In the genomic region with DNA sequence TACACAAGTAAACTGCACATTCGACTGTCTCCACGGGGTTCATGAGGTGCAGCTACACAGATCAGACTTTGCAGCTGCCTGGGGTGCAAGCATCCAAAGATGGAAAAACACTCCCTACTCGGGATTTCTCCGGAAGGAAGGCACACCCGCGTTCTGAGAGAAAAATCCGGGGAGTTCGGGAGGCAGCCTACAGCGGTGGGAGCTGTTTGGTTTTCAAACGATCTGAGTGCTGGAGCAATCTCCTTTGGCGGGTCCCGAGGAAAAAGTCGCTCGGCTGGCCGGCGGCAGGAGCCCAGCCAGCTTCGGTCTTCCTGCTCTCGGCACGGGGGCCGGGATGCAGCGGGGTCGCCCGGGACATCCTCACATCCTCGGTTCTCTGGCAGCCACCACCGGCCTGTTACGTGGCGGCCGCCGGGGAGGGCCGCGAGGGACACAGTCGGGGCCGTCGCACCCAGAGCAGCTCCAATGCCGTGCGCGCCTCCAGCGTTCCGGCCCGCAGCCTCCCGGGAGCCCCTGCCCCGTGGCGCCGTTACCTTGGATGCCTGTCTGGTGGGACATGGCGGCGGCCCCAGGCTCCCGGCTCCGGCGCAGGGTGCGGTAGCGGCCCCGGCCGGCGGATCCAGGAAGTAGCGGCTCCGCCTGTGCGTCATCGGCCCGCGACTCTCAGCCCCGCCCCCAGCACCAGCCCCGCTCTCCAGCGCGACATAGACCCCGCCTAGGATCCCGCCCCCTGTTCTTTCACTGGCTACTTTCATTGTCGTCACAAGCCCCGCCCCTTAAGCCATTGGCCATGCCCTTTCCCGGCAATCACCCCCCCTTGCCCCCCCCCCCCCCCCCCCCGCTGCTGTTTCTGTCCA, we compare ENCODE assay signal across 8 mouse cellular contexts. TPM values are rescaled to one million over a fixed set of nuclear protein-coding genes. Genes with fewer than 3 reads are reported as not detected.
DNase-seq lines count a peak whose midpoint lies in the region; ATAC-seq and TF ChIP-seq lines count a peak whose summit lies in the region.

Gene Twf1 (minus strand): TSS at position 671 of the 857 bp plus-strand sequence.

- peaks cover 31% of the 10 kb centered on the region for H3K79me2 ChIP-seq in CH12.LX (replicated peaks; ENCODE audit: control insufficient read depth, extremely low read depth, insufficient read depth, poor library complexity, severe bottlenecking)

- peak; percentile 100 for ATAC-seq in forebrain, embryonic 11.5 days (replicated peaks; ENCODE audit: low FRiP score)
- peak; percentile 99 for ATAC-seq in heart, embryonic 16.5 days (replicated peaks; ENCODE audit: extremely low read depth, insufficient read depth, low FRiP score)
- ATAC-seq in liver, embryonic 15.5 days (ENCODE audit: insufficient read depth) = peak; percentile 100
- ATAC-seq in neural tube, embryonic 12.5 days (ENCODE audit: low FRiP score, low read depth) = peak; percentile 99

- no peak for TF ChIP-seq CTCF in CH12.LX (conservative IDR thresholded peaks at IDR 0.05 in 1 of 2, IDR thresholded peaks at IDR 0.05 in 1 of 2; ENCODE audit: low read depth in 2 of 2, low read length in 2 of 2)

- peaks cover 0 to 15% of the 10 kb centered on the region in 2 experiments; a peak in 2 of 4 replicates for H3K4me1 ChIP-seq in CH12.LX (ENCODE audit: control insufficient read depth in 1 of 2, insufficient read depth in 2 of 2)
- H3K4me1 ChIP-seq in forebrain, embryonic 11.5 days (replicated peaks; ENCODE audit: control insufficient read depth, insufficient read depth, low read length) = no peaks in the 10 kb centered on the region
- peaks cover 7% of the 10 kb centered on the region for H3K4me1 ChIP-seq in heart, embryonic 16.5 days (ENCODE audit: control insufficient read depth, insufficient read depth, low read length)
- peaks cover 13% of the 10 kb centered on the region for H3K4me1 ChIP-seq in liver, embryonic 15.5 days (replicated peaks)
- H3K4me1 ChIP-seq in neural tube, embryonic 12.5 days = peaks cover 5% of the 10 kb centered on the region; the same call in 1 of the 2 replicates

- no peaks in the 10 kb centered on the region for H3K9me3 ChIP-seq in CH12.LX (replicated peaks; ENCODE audit: low read length)
- no peaks in the 10 kb centered on the region for H3K9me3 ChIP-seq in forebrain, embryonic 11.5 days (ENCODE audit: control insufficient read depth, low read length)
- no peaks in the 10 kb centered on the region for H3K9me3 ChIP-seq in heart, embryonic 16.5 days (replicated peaks; ENCODE audit: control insufficient read depth, low read length)
- no peaks in the 10 kb centered on the region for H3K9me3 ChIP-seq in liver, embryonic 15.5 days (replicated peaks)
- no peaks in the 10 kb centered on the region for H3K9me3 ChIP-seq in neural tube, embryonic 12.5 days

- TF ChIP-seq RAD21 in CH12.LX (IDR thresholded peaks at IDR 0.05; ENCODE audit: low read depth, low read length) = no peak

- peak within 1 kb of the TSS; percentile 50 for H3K4me2 ChIP-seq in CH12.LX (ENCODE audit: insufficient read depth, low read depth, poor library complexity, severe bottlenecking)
- peak within 1 kb of the TSS; percentile 63 for H3K4me2 ChIP-seq in forebrain, embryonic 11.5 days (ENCODE audit: low read depth, low read length, severe bottlenecking)
- H3K4me2 ChIP-seq in heart, embryonic 16.5 days (ENCODE audit: low read depth, low read length) = peak within 1 kb of the TSS; percentile 90
- H3K4me2 ChIP-seq in liver, embryonic 15.5 days = peak within 1 kb of the TSS; percentile 66
- H3K4me2 ChIP-seq in neural tube, embryonic 12.5 days (replicated peaks) = peak within 1 kb of the TSS; percentile 83

- dilution Hi-C loops in CH12.LX (cut with MboI; ENCODE audit: extremely low pct_ligation_motif_present, extremely low pct_unique_long_range_greater_than_20kb, low sequenced_read_pairs) = no loop called here

- peak; percentile 98 for DNase-seq in CH12.LX (ENCODE audit: extremely low read depth)
- DNase-seq in c-Kit-positive CD71-positive TER-119-negative erythroid progenitor cells, embryonic 14.5 days (ENCODE audit: low read depth) = peak; percentile 92
- DNase-seq in forebrain, embryonic 11.5 days (ENCODE audit: low spot score) = peak; percentile 99
- peak; percentile 99 to 100 for DNase-seq in kidney, postnatal 36 days
- DNase-seq in telencephalon, adult 2 months (ENCODE audit: low read depth, low spot score) = peak; percentile 96

- TF ChIP-seq EP300 in CH12.LX (IDR thresholded peaks at IDR 0.05; ENCODE audit: low read length) = no peak

- peak; percentile 83 for TF ChIP-seq POLR2A in CH12.LX (IDR thresholded peaks at IDR 0.05; ENCODE audit: low read depth, low read length)

- H3K27me3 ChIP-seq in CH12.LX (replicated peaks) = no peaks in the 10 kb centered on the region
- no peaks in the 10 kb centered on the region for H3K27me3 ChIP-seq in forebrain, embryonic 11.5 days (ENCODE audit: control insufficient read depth, insufficient read depth, low read length)
- no peaks in the 10 kb centered on the region for H3K27me3 ChIP-seq in heart, embryonic 16.5 days (ENCODE audit: control insufficient read depth, insufficient read depth, low read length)
- no peaks in the 10 kb centered on the region for H3K27me3 ChIP-seq in liver, embryonic 15.5 days
- no peaks in the 10 kb centered on the region for H3K27me3 ChIP-seq in neural tube, embryonic 12.5 days (replicated peaks)

- in situ Hi-C loops in CH12.LX (cut with MboI; ENCODE audit: low pct_ligation_motif_present, low pct_unique_long_range_greater_than_20kb, low sequenced_read_pairs) = loop anchor here (10.0 kb wide), 1 partner anchor 45 kb away; the partner anchor contains the start of genes Irak4 and Pus7l

- H3K27ac ChIP-seq in CH12.LX (ENCODE audit: insufficient read depth, low read depth) = peak within 1 kb of the TSS; percentile 32; the same call in 1 of the 2 replicates
- peak within 1 kb of the TSS; percentile 31; the same call in 1 of the 2 replicates for H3K27ac ChIP-seq in forebrain, embryonic 11.5 days (ENCODE audit: low read depth, low read length)
- H3K27ac ChIP-seq in heart, embryonic 16.5 days (ENCODE audit: low read length) = peak within 1 kb of the TSS; percentile 73
- peak within 1 kb of the TSS; percentile 80 for H3K27ac ChIP-seq in liver, embryonic 15.5 days (replicated peaks)
- no peak within 1 kb of the TSS; the same call in 1 of the 2 replicates for H3K27ac ChIP-seq in neural tube, embryonic 12.5 days

- H3K4me3 ChIP-seq in CH12.LX (replicated peaks in 1 of 3; ENCODE audit: low read depth in 2 of 3, low read length in 2 of 3, poor library complexity in 1 of 3) = peak within 1 kb of the TSS; percentile 89 to 95 (median 94)
- peak within 1 kb of the TSS; percentile 91 for H3K4me3 ChIP-seq in forebrain, embryonic 11.5 days (ENCODE audit: low read depth, low read length)
- peak within 1 kb of the TSS; percentile 93 for H3K4me3 ChIP-seq in heart, embryonic 16.5 days (ENCODE audit: low read length)
- H3K4me3 ChIP-seq in liver, embryonic 15.5 days (replicated peaks) = peak within 1 kb of the TSS; percentile 98
- H3K4me3 ChIP-seq in neural tube, embryonic 12.5 days = peak within 1 kb of the TSS; percentile 87

- peak within 1 kb of the TSS; percentile 94 for H3K9ac ChIP-seq in CH12.LX (ENCODE audit: insufficient read depth, low read depth)
- peak within 1 kb of the TSS; percentile 89 for H3K9ac ChIP-seq in forebrain, embryonic 11.5 days (ENCODE audit: low read length)
- H3K9ac ChIP-seq in heart, embryonic 16.5 days (ENCODE audit: low read length) = peak within 1 kb of the TSS; percentile 91
- H3K9ac ChIP-seq in liver, embryonic 15.5 days = peak within 1 kb of the TSS; percentile 96
- peak within 1 kb of the TSS; percentile 90 for H3K9ac ChIP-seq in neural tube, embryonic 12.5 days

- under 1% methylated on average over 69 of the region's 70 CpGs for WGBS in forebrain, embryonic 11.5 days
- under 1% methylated on average over 65 of the region's 70 CpGs for WGBS in heart, embryonic 16.5 days
- WGBS in liver, embryonic 15.5 days (ENCODE audit: insufficient replicate concordance) = under 1% methylated on average over 50 of the region's 70 CpGs
- under 1% methylated on average over 68 of the region's 70 CpGs for WGBS in neural tube, embryonic 12.5 days

- peaks cover 13 to 21% of the 10 kb centered on the region in 2 experiments for H3K36me3 ChIP-seq in CH12.LX (replicated peaks in 1 of 2; ENCODE audit: control insufficient read depth in 1 of 2, insufficient read depth in 1 of 2, low read length in 1 of 2)
- H3K36me3 ChIP-seq in forebrain, embryonic 11.5 days (ENCODE audit: control insufficient read depth, insufficient read depth, low read length) = no peaks in the 10 kb centered on the region; the same call in 1 of the 2 replicates
- H3K36me3 ChIP-seq in heart, embryonic 16.5 days (ENCODE audit: control insufficient read depth, insufficient read depth) = peaks cover 14% of the 10 kb centered on the region
- H3K36me3 ChIP-seq in liver, embryonic 15.5 days (replicated peaks) = peaks cover 20% of the 10 kb centered on the region
- peaks cover 13% of the 10 kb centered on the region for H3K36me3 ChIP-seq in neural tube, embryonic 12.5 days

TF ChIP-seq in CH12.LX, 34 proteins besides CTCF, POLR2A, EP300 and RAD21 (continues in another document):
- TF ChIP-seq NELFE (IDR thresholded peaks at IDR 0.05; ENCODE audit: low read depth, low read length) = peak; percentile 63
- TF ChIP-seq ZKSCAN1 (IDR thresholded peaks at IDR 0.05; ENCODE audit: borderline replicate concordance, low read depth, low read length) = no peak
- no peak for TF ChIP-seq ETS1 (conservative IDR thresholded peaks at IDR 0.05; ENCODE audit: low read depth, low read length)
- TF ChIP-seq MYC (IDR thresholded peaks at IDR 0.05; ENCODE audit: low read depth, low read length) = no peak
- TF ChIP-seq SIN3A (IDR thresholded peaks at IDR 0.05; ENCODE audit: low read length) = peak; percentile 39
- no peak for TF ChIP-seq CHD1 (IDR thresholded peaks at IDR 0.05; ENCODE audit: low read depth, low read length)
- TF ChIP-seq JUN (IDR thresholded peaks at IDR 0.05; ENCODE audit: insufficient read depth, low read depth, low read length) = no peak
- TF ChIP-seq MAX (IDR thresholded peaks at IDR 0.05; ENCODE audit: low read length) = no peak
- peak; percentile 81; the same call in 1 of the 2 replicates for TF ChIP-seq MXI1 (IDR thresholded peaks at IDR 0.05; ENCODE audit: low read depth, low read length)
- TF ChIP-seq HCFC1 (IDR thresholded peaks at IDR 0.05; ENCODE audit: low read depth, low read length) = peak; percentile 89
- TF ChIP-seq GABPA (IDR thresholded peaks at IDR 0.05; ENCODE audit: insufficient replicate concordance, low read depth, low read length) = no peak; the same call in 1 of the 2 replicates
- peak; percentile 99 for TF ChIP-seq ELF1 (IDR thresholded peaks at IDR 0.05; ENCODE audit: low read depth, low read length)

RNA-seq across cellular contexts. Expression of gene Twf1, which starts in this region (rescaled TPM):
- total RNA-seq in CH12.LX (2012; rRNA removed) (10.4 and 13.0 TPM in 2 replicates), CH12.LX (2014; rRNA removed) (33.4 and 37.0 TPM in 2 replicates)
- 24.7 and 30.1 TPM in 2 replicates for polyA plus RNA-seq in CH12.LX (2012; ENCODE audit: insufficient read length, low read depth)
- 101 and 108 TPM in 2 replicates for polyA plus RNA-seq in forebrain, embryonic 11.5 days (2014; fragmentation: Nextera tagmentation; extraction: Ambion mirVana)
- polyA plus RNA-seq in heart, embryonic 16.5 days (2015; fragmentation: Nextera tagmentation; extraction: Ambion mirVana) = 41.9 and 44.7 TPM in 2 replicates
- polyA plus RNA-seq in liver, embryonic 15.5 days (2015; fragmentation: Nextera tagmentation; extraction: Ambion mirVana) = 25.5 and 26.0 TPM in 2 replicates
- 95.7 and 97.7 TPM in 2 replicates for polyA plus RNA-seq in neural tube, embryonic 12.5 days (2016; fragmentation: Nextera tagmentation; extraction: Ambion mirVana)
